Mouse (Mus musculus): ENCODE results near the gene Parp3. TPM values are rescaled to one million over a fixed set of nuclear protein-coding genes. Genes with fewer than 3 reads are reported as not detected.

The Parp3 gene
- polyA plus RNA-seq, 1 experiment = 26.8 TPM

- Histone ChIP-seq H3K79me3 (ENCODE audit: low read depth) (peaks cover 43% of the 10 kb centered on the region), H3K79me2 (ENCODE audit: control insufficient read depth, insufficient read depth) (peaks cover 54% of the 10 kb centered on the region), H3K36me3 (ENCODE audit: control insufficient read depth, insufficient read depth) (peaks cover 59% of the 10 kb centered on the region), H3K4me3 (ENCODE audit: insufficient read depth, poor library complexity, severe bottlenecking) (no peak overlapping the region), H3K27me3 (ENCODE audit: control insufficient read depth, insufficient read depth, insufficient read length) (no peaks in the 10 kb centered on the region), H3ac (ENCODE audit: control insufficient read depth, insufficient read length, low read depth) (no peak overlapping the region)
- TF ChIP-seq CEBPB (IDR thresholded peaks at IDR 0.05; ENCODE audit: low read depth) (no peak), MYOD1 (IDR thresholded peaks at IDR 0.05; ENCODE audit: control insufficient read depth, insufficient read length, low read depth) (no peak), USF1 (IDR thresholded peaks at IDR 0.05; ENCODE audit: low read depth) (no peak), FOSL1 (IDR thresholded peaks at IDR 0.05; ENCODE audit: insufficient read depth, low read length, poor library complexity, severe bottlenecking) (no peak), CTCF (IDR thresholded peaks at IDR 0.05; ENCODE audit: control insufficient read depth, insufficient read depth, insufficient read length) (no peak), MYOG (IDR thresholded peaks at IDR 0.05; ENCODE audit: control insufficient read depth, extremely low read depth, insufficient read length) (no peak)
Observed at GRCm38 (mm10) chr9:106460401-106461025, 16.2 kb downstream of the Parp3 start.

- peaks cover 56% of the 10 kb centered on the region for H3K36me3 ChIP-seq (ENCODE audit: control insufficient read depth, insufficient read depth)
Observed at GRCm38 (mm10) chr9:106459946-106460345, 16.8 kb downstream of the Parp3 start.

GRCm38 (mm10) chr9:106457920-106458319 is 18.8 kb downstream of the Parp3 start:
- H3K27me3 ChIP-seq (ENCODE audit: control insufficient read depth, insufficient read depth, insufficient read length) = no peaks in the 10 kb centered on the region
- H3K79me3 ChIP-seq (ENCODE audit: low read depth) = peaks cover 57% of the 10 kb centered on the region
- H3ac ChIP-seq (ENCODE audit: control insufficient read depth, insufficient read length, low read depth) = no peak overlapping the region
- TF ChIP-seq FOSL1 (IDR thresholded peaks at IDR 0.05; ENCODE audit: insufficient read depth, low read length, poor library complexity, severe bottlenecking) (no peak), MAX (IDR thresholded peaks at IDR 0.05) (no peak), MYOD1 (IDR thresholded peaks at IDR 0.05; ENCODE audit: control insufficient read depth, insufficient read length, low read depth) (no peak), CEBPB (IDR thresholded peaks at IDR 0.05; ENCODE audit: low read depth) (no peak), USF1 (IDR thresholded peaks at IDR 0.05; ENCODE audit: low read depth) (no peak), MYOG (IDR thresholded peaks at IDR 0.05; ENCODE audit: control insufficient read depth, extremely low read depth, insufficient read length) (no peak)
- no peak overlapping the region for H3K4me3 ChIP-seq (ENCODE audit: insufficient read depth, poor library complexity, severe bottlenecking)
- peaks cover 39% of the 10 kb centered on the region for H3K36me3 ChIP-seq (ENCODE audit: control insufficient read depth, insufficient read depth)
- H3K79me2 ChIP-seq (ENCODE audit: control insufficient read depth, insufficient read depth) = peaks cover 72% of the 10 kb centered on the region

More at GRCm38 (mm10) chr9:106459946-106460345, 16.8 kb downstream of the Parp3 start:
- Histone ChIP-seq H3K4me3 (ENCODE audit: insufficient read depth, poor library complexity, severe bottlenecking) (no peak overlapping the region), H3K27me3 (ENCODE audit: control insufficient read depth, insufficient read depth, insufficient read length) (no peaks in the 10 kb centered on the region), H3K79me2 (ENCODE audit: control insufficient read depth, insufficient read depth) (peaks cover 60% of the 10 kb centered on the region), H3ac (ENCODE audit: control insufficient read depth, insufficient read length, low read depth) (no peak overlapping the region), H3K79me3 (ENCODE audit: low read depth) (peaks cover 48% of the 10 kb centered on the region)
- TF ChIP-seq USF1 (IDR thresholded peaks at IDR 0.05; ENCODE audit: low read depth) (no peak), MYOG (IDR thresholded peaks at IDR 0.05; ENCODE audit: control insufficient read depth, extremely low read depth, insufficient read length) (no peak), CEBPB (IDR thresholded peaks at IDR 0.05; ENCODE audit: low read depth) (no peak), CTCF (IDR thresholded peaks at IDR 0.05; ENCODE audit: control insufficient read depth, insufficient read depth, insufficient read length) (no peak)

GRCm38 (mm10) chr9:106457163-106457559 is 19.6 kb downstream of the Parp3 start:
- Histone ChIP-seq H3K4me3 (ENCODE audit: insufficient read depth, poor library complexity, severe bottlenecking) (no peak overlapping the region), H3ac (ENCODE audit: control insufficient read depth, insufficient read length, low read depth) (no peak overlapping the region), H3K79me3 (ENCODE audit: low read depth) (peaks cover 57% of the 10 kb centered on the region), H3K27me3 (ENCODE audit: control insufficient read depth, insufficient read depth, insufficient read length) (no peaks in the 10 kb centered on the region), H3K79me2 (ENCODE audit: control insufficient read depth, insufficient read depth) (peaks cover 72% of the 10 kb centered on the region), H3K36me3 (ENCODE audit: control insufficient read depth, insufficient read depth) (peaks cover 37% of the 10 kb centered on the region)
- TF ChIP-seq MYOD1 (IDR thresholded peaks at IDR 0.05; ENCODE audit: control insufficient read depth, insufficient read length, low read depth) = no peak
- no peak for TF ChIP-seq MAX (IDR thresholded peaks at IDR 0.05)
- TF ChIP-seq USF1 (IDR thresholded peaks at IDR 0.05; ENCODE audit: low read depth) = no peak
- no peak for TF ChIP-seq CTCF (IDR thresholded peaks at IDR 0.05; ENCODE audit: control insufficient read depth, insufficient read depth, insufficient read length)
- TF ChIP-seq FOSL1 (IDR thresholded peaks at IDR 0.05; ENCODE audit: insufficient read depth, low read length, poor library complexity, severe bottlenecking) = no peak
- no peak for TF ChIP-seq MYOG (IDR thresholded peaks at IDR 0.05; ENCODE audit: control insufficient read depth, extremely low read depth, insufficient read length)
- no peak for TF ChIP-seq CEBPB (IDR thresholded peaks at IDR 0.05; ENCODE audit: low read depth)

GRCm38 (mm10) chr9:106456325-106457162 is 20.2 kb downstream of the Parp3 start:
- TF ChIP-seq MYOG (IDR thresholded peaks at IDR 0.05; ENCODE audit: control insufficient read depth, extremely low read depth, insufficient read length) (no peak), MYOD1 (IDR thresholded peaks at IDR 0.05; ENCODE audit: control insufficient read depth, insufficient read length, low read depth) (peak; percentile 52), FOSL1 (IDR thresholded peaks at IDR 0.05; ENCODE audit: insufficient read depth, low read length, poor library complexity, severe bottlenecking) (no peak)
- Histone ChIP-seq H3K36me3 (ENCODE audit: control insufficient read depth, insufficient read depth) (peaks cover 31% of the 10 kb centered on the region), H3K27me3 (ENCODE audit: control insufficient read depth, insufficient read depth, insufficient read length) (no peaks in the 10 kb centered on the region), H3ac (ENCODE audit: control insufficient read depth, insufficient read length, low read depth) (peak overlapping the region; percentile 1), H3K79me3 (ENCODE audit: low read depth) (peaks cover 59% of the 10 kb centered on the region), H3K79me2 (ENCODE audit: control insufficient read depth, insufficient read depth) (peaks cover 72% of the 10 kb centered on the region), H3K4me3 (ENCODE audit: insufficient read depth, poor library complexity, severe bottlenecking) (peak overlapping the region; percentile 24)
